Mouse (Mus musculus) granulocyte monocyte progenitor cell, adult 5-6 weeks (primary cell): ENCODE measurements around the gene Copg1. TPM values are rescaled to one million over a fixed set of nuclear protein-coding genes. Genes with fewer than 3 reads are reported as not detected.

ENCODE experiments used
- ATAC-seq: replicated peaks from 2 replicates; pipeline ENCODE4 v1.8.0; 2016; ENCODE audit warnings: mild to moderate bottlenecking, moderate TSS enrichment, inconsistent platforms; ENCODE audit not compliant: poor library complexity, severe bottlenecking
- total RNA-seq, 2 experiments: library from RNA; stranded (forward) in 1 of 2; stranded (reverse) in 1 of 2; fragments of 200-712, 200-1000 nt in 1 of 2; fragments of >200 nt in 1 of 2; fragmentation: Nextera tagmentation in 1 of 2; gene quantifications; 2 replicates each; pipeline ENCODE4 v1.2.3; 2014 to 2017

Gene Copg1
- total RNA-seq, 2 experiments from 2014 or later: 70.5 to 73.9 TPM

DNA sequence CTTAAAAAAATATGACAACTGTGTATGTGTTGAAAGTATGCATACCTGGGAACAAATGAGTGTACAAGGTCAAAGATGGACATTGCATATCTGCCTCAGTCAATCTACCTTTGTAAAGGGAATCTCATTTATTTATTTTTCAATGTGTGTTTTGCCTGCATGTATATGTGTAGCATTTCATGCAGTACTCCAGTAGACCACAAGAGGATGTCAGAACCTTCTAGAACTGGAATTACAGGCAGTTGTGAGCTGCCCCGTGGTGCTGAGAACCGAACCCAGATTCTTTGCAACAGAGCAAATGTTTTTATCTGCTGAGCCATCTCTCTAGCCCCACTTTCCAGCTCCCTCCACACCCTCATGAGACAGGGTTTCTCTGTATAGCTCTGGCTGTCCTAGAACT is 13.7 kb upstream of the Copg1 start:
- ATAC-seq: no peak

DNA sequence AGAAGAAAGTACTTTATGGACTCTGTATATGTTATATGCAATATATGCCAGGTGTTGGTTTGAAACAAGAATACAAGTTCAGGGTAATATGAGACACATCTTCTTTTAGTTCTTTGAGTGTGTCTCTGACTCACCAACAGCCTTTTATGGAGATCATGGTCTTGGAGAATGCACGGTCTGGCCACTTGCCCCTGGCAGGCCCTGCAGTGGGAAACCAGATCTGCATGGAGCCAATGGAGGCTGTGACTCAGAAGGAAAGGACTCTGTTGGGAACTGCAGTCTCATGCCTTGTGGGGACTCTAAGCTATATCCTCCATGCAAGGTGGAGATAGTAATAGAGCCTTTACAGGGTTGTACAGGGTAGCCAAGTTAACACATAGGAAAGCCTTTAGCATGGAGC is 12.5 kb upstream of the Copg1 start:
- ATAC-seq: no peak

DNA sequence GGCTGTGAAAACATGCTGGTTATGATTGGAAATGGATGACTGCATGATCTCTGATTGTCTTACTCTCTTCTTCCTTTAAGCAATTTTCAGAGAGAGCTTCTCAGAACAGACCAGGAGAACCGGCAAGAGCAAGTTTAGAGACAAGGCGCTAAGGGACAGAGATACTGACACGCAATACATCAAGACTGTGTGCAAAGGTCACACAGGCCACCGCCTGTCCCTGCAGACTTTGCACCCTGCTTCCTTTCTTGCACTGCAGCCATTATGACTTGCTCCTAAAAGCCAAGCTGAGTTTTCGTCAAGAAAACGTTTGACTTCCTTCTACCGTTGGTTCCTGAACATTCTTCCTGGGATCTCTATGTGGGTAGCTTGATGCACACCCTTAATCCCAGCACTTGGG is 12.1 kb upstream of the Copg1 start:
- ATAC-seq: no peak

- peak; percentile 50 for ATAC-seq
Measured at GRCm38 (mm10) chr6:87876068-87876643, 11.5 kb upstream of the Copg1 start.

DNA sequence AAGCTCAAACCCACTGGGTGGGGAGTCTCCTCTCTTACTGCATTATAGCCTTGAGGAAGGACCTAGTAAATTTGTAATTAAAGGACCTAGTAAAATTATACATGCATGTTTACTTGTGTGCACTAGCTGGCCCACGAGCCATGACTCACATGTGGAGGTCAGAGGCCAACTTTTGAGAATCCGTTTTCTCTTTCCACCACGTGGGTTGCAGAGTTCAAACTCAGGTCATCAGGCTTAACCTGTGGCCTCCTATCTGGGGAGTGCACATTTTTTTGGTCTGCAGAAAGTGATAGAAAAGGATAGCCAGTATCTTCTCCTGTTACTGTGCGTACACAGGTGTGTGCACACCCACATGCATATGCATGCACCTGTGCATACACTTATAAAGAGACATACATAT is 8.6 kb upstream of the Copg1 start:
- no peak for ATAC-seq

DNA sequence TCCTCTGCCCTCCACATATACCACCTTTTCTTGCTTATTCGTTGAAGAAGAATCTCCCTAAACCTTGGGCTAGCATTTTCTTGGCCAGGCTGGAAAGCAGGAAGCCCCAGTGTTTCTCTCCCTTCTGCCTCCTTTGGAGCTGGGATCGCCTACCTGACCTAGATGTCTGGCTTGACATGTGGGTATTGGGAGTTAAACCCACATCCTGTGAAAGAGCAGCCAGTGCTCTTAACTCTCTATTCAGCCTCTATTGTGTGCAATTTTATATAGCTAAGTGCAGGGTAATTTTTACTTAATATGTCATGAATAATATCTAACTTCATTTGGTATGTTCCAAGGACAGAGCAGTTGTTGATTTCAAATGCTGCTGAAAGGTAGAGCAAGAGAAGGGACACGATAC is 8.0 kb upstream of the Copg1 start:
- ATAC-seq: no peak

GRCm38 (mm10) chr6:87882221-87882620 is 5.4 kb upstream of the Copg1 start:
- no peak for ATAC-seq

- peak; percentile 40 for ATAC-seq
Measured at GRCm38 (mm10) chr6:87882816-87883215, 4.8 kb upstream of the Copg1 start.

DNA sequence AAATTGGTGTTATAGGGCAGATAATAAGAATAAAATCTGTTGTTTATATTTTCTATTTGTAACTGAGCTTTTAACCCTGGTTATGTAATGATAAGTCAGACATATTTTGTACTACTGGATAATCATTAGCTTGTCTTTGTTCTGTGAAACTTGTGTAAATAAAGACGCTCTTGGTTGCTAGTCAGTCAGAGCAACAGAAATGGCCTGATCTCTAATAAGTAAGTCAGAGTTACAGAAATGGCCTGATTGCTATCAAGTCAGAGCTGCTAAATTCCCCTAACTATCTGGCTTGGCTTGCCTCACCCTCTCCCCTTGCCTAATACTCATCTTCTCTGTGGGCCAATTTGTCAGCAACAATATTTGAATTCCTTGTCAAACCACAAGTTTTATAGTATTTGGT is 893 bp upstream of the Copg1 start:
- ATAC-seq: no peak

- ATAC-seq: no peak
Measured at GRCm38 (mm10) chr6:87893931-87894330, 6.3 kb downstream of the Copg1 start.

GRCm38 (mm10) chr6:87898028-87898427 is 10.4 kb downstream of the Copg1 start:
- ATAC-seq: no peak

DNA sequence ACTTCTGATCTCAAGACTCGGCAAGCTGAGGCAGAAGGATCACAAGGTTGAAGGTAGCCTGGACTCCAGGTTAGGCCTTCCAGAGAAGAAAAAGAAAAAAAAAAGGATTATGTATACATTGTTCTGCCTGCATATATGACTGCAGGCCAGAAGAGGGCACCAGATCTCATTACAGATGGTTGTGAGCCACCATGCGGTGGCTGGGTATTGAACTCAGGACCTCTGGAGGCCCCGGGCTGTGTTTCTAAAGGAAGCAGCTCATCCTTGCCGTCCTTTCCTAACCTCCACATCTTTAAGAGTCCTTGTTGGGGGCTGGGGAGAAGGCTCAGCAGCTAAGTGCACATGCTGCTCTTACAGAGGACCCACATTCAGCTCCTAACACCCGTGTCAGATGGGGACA is 19.0 kb downstream of the Copg1 start:
- no peak for ATAC-seq

GRCm38 (mm10) chr6:87909181-87909580 is 21.6 kb downstream of the Copg1 start:
- no peak for ATAC-seq

DNA sequence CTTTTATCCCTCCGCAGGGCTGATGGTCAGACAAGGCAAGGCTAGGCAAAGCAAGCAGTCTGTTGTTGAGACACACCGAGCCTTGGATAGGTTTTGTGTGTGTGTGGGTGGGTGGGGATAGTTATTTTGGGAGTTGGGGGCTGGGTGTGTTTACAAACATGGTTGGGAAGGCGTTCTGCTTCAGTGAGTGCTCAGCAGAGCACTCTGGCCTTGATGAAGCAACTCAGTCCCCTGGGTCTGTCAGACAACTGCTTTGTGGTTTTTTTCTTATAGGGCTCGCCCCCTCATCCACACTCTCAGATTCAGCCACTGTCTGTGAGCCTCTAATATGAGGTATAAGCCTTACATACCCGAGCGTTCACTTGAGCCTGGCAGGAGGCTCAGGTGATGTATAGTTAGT is 23.9 kb downstream of the Copg1 start:
- ATAC-seq: no peak

- peak; percentile 65 for ATAC-seq
Measured at GRCm38 (mm10) chr6:87913661-87914325, 26.2 kb downstream of the Copg1 start, which contains the start of gene Hmces. Hmces (plus strand) TSS chr6:87913935.

DNA sequence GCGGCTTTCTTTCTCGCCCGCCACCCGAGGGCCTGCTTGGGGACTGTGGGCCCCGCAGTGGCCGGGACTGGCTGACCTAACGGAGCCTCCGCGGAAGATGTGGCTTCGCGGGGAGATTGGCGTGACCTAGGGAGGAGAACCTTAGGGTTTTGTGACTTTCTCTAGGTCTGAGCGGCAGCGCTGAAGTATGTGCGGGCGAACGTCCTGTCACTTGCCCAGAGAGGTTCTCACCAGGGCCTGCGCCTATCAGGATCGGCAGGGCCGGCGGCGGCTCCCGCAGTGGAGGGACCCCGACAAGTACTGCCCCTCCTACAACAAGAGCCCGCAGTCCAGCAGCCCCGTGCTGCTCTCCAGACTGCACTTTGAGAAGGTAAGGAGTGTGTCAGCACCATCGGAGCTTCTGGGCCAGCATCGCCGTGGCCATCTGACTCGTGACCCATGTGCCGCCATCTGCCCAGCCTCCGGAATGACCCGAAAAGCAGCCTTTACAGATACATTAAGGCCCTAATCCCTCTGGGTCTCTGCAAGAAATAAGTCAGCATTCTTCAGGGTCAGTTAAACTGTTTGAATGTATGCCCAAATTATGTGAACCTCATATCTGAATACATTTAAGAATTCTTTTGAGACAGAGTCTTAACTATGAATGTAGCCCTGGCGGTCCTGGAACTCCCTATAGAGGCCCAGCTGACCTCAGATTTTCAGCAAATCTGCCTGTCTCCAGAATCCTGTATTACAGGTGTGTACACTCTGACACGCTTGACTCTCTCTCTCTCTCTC is 26.9 kb downstream of the Copg1 start:
- ATAC-seq: 0 out of 2 replicates have a peak, but pooled peaks have one; percentile 17

DNA sequence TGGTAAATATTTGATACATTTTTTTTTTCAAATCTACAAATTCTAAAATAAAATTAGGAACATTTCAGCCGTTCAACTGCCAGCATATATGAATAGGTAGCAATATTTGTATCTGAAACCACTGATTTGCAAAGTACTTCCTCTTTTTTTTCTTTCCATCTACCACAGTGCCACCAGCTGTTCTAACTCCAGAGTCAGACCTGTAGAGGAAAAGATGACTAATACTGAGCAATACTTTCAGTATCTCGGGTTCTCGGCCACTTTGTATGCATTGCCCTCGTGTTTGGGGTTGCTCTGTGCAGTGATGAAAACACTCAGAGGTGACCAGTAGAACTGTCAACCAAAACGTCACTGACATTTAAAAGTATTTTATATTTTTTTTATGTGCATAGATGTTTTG is 28.3 kb downstream of the Copg1 start:
- peak; percentile 89 for ATAC-seq

GRCm38 (mm10) chr6:87921201-87921600 is 33.6 kb downstream of the Copg1 start:
- no peak for ATAC-seq

DNA sequence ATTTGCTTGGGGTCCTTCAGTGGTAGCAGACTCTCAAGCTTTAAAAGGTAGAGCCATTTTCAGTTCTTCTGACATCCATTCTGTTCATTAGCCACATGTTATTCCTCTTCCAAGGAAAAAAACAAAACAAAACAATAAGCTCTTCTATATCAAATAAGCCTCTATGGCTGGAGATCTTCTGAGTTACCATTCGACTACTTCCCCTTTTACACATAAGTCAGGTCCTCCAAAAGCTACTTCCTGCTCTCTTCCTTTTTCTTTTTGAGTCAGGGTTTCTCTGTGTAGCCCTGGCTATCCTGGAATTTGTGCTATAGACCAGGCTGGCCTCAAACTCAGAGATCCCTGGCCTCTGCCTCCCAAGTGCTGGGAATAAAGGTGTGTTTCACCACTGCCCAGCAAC is 36.0 kb downstream of the Copg1 start:
- ATAC-seq: peak; percentile 58

DNA sequence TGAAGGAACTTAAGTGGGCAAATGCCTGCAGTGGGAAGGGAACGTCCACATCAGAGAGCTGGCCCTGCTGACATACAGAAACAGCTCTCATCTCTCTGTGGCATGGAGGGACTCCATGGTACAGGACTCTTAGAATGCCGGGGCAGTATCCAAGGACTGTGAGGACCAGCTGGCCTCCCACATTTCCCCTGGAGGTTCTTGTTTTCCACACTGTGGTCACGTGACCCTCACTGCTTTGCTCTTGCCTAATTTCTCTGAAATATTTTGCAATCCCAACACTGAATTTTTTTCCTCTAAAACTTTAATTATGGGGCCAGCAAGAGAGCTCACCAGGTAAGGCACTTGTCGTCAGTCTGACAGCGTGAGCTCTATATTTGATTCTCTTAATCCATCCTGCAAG is 47.4 kb downstream of the Copg1 start:
- ATAC-seq: peak; percentile 56

DNA sequence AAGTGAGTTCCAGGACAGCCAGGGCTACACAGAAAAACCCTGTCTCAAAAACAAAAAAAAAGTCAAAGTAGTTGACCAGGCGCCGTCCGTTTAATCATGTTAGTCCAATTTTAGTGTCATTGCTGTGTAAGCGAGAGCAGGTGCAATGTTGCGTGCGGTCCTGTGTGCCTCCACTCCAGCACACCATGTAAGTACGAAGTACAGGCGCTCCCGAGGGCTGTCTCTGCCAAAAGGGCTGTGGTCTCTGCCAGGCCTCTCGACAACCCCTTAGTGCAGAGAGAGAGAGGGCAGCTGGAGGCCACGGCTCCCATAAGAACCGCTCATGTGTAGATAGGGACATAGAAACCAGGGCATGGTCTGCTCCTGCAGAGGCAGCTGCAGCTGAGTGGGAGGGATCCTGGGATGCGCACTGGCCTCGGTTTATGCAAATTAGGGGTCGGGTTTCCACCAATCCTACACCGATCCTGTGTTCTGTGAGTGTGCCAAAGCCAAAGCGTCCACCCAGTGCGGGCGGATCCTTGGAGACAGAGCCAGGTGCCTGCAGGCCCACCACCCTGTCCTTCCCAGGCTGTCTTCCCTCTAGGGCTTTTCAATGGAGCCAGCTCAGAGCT is 49.7 kb downstream of the Copg1 start:
- ATAC-seq: no peak
